Mouse (Mus musculus) stomach, embryonic 16.5 days (tissue): ENCODE data around the gene Ddb1. TPM values are rescaled to one million over a fixed set of nuclear protein-coding genes. Genes with fewer than 3 reads are reported as not detected.
A peak's percentile ranks its signal among the peaks of the same experiment; 100 is the strongest.

Experiments used
- ATAC-seq: fragments of 200-750 bp; cut with Nextera tagmentation; 2 replicates; pipeline ENCODE4 v1.8.0; 2017; ENCODE audit warnings: moderate number of reproducible peaks, moderate TSS enrichment; ENCODE audit not compliant: insufficient read depth, low FRiP score
- H3K27ac ChIP-seq: fragments of 300-500 bp; sonication (generic); 2 replicates; pipeline ENCODE4 v1.5.1; 2014; ENCODE audit warnings: low read length
- H3K27me3 ChIP-seq: fragments of 300-500 bp; sonication (generic); 2 replicates; pipeline ENCODE4 v1.6.1; 2014; ENCODE audit warnings: low read length, control low read depth, mixed read lengths; ENCODE audit not compliant: control insufficient read depth, insufficient read depth
- H3K36me3 ChIP-seq: fragments of 300-500 bp; sonication (generic); 2 replicates; pipeline ENCODE4 v1.6.1; 2014; ENCODE audit warnings: low read length; ENCODE audit not compliant: control insufficient read depth, insufficient read depth
- H3K4me1 ChIP-seq: fragments of 300-500 bp; sonication (generic); 2 replicates; pipeline ENCODE4 v1.6.1; 2014; ENCODE audit warnings: low read length, control low read depth, mixed read lengths; ENCODE audit not compliant: control insufficient read depth, insufficient read depth
- H3K4me2 ChIP-seq: fragments of 300-500 bp; sonication (generic); 2 replicates; pipeline ENCODE4 v1.6.1; 2014; ENCODE audit warnings: low read depth, low read length, mixed read lengths
- H3K4me3 ChIP-seq: fragments of 300-500 bp; sonication (generic); replicated peaks from 2 replicates; pipeline ENCODE4 v1.5.1; 2014; ENCODE audit warnings: mild to moderate bottlenecking, low read length
- H3K9ac ChIP-seq: fragments of 300-500 bp; sonication (generic); 2 replicates; pipeline ENCODE4 v1.6.1; 2014; ENCODE audit warnings: low read length
- H3K9me3 ChIP-seq: fragments of 300-500 bp; sonication (generic); replicated peaks from 2 replicates; pipeline ENCODE4 v1.6.1; 2016; ENCODE audit warnings: low read length, control low read depth; ENCODE audit not compliant: control insufficient read depth
- WGBS: fragments of 180-500 bp; shearing (Covaris S2); extraction: QIAGEN DNeasy Blood & Tissue Kit; methylation state at CpG from one replicate; pipeline ENCODE4 v1.1.7; 2014; 5-methylcytosine and 5-hydroxymethylcytosine counted together
- polyA plus RNA-seq: library from polyadenylated mRNA; unstranded; fragments of >200 nt; fragmentation: Nextera tagmentation; extraction: Ambion mirVana; gene quantifications from 2 replicates; pipeline ENCODE4 v1.2.1, GENCODE M21; 2015

The Ddb1 gene
- polyA plus RNA-seq, 1 experiment from 2014 or later = 317 TPM

DNA sequence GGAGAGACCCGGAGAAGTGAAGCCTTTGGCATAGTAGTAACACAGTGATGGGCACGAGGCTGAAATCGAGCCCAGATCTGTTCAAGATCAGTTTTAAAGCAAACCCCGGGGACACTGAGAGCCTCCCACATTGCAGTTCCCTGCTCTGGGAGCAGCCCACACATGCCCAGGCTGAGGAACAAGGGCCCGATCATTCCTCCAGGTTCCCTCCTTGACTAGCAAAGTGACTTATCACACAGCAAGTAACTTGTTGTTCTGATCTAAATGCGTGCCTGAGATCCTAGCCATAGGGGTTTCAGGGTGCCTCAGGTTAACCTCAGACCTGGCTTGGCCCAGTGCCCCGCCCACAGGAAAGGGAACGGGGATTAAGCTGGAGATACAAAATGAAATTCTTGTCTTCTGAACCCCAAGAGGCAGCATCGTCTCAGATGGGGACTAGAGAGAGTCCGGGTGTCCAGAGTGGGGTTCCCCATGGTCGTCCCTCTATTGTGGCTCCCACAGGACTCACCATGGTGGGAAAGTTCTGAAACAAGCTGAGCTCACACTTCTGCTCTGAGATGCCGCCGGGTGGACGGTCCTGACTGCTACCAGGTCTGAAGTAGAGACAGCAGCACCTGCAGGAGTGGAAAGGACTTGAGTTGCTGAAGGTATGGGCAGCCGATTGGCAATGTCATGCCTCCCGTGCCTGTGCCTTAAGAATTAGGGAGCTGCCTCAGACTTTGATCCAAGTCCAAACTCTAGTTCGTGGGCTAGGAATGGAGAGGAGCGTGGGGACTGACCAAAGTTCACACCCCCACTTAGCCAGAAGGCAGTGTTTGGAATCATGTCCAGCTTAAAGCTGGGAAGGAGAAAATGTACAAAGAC is 1.2 kb upstream of the Ddb1 start:
- Histone ChIP-seq H3K4me2 (peak overlapping the region; percentile 77), H3K36me3 (0 out of 2 replicates have a peak, but pooled peaks cover 3% of the 10 kb centered on the region), H3K9ac (peak overlapping the region; percentile 99; the same call in 1 of the 2 replicates), H3K4me1 (peaks cover 19% of the 10 kb centered on the region), H3K27me3 (no peaks in the 10 kb centered on the region), H3K9me3 (no peaks in the 10 kb centered on the region), H3K27ac (0 out of 2 replicates have a peak overlapping the region, but pooled peaks have one; percentile 96), H3K4me3 (0 out of 2 replicates have a peak overlapping the region, but pooled peaks have one; percentile 9)
- WGBS = 79% methylated on average over 18 of the region's 18 CpGs
- no peak for ATAC-seq

- ATAC-seq = no peak
- Histone ChIP-seq H3K9me3 (no peaks in the 10 kb centered on the region), H3K4me1 (peaks cover 19% of the 10 kb centered on the region), H3K36me3 (0 out of 2 replicates have a peak, but pooled peaks cover 3% of the 10 kb centered on the region), H3K4me3 (peak overlapping the region; percentile 99), H3K27me3 (no peaks in the 10 kb centered on the region), H3K4me2 (peak overlapping the region; percentile 77), H3K27ac (peak overlapping the region; percentile 96), H3K9ac (peak overlapping the region; percentile 99)
- 32% methylated on average over 3 of the region's 3 CpGs for WGBS
These were observed 593 bp upstream of the Ddb1 start for GRCm38 (mm10) chr19:10604534-10604933.

DNA sequence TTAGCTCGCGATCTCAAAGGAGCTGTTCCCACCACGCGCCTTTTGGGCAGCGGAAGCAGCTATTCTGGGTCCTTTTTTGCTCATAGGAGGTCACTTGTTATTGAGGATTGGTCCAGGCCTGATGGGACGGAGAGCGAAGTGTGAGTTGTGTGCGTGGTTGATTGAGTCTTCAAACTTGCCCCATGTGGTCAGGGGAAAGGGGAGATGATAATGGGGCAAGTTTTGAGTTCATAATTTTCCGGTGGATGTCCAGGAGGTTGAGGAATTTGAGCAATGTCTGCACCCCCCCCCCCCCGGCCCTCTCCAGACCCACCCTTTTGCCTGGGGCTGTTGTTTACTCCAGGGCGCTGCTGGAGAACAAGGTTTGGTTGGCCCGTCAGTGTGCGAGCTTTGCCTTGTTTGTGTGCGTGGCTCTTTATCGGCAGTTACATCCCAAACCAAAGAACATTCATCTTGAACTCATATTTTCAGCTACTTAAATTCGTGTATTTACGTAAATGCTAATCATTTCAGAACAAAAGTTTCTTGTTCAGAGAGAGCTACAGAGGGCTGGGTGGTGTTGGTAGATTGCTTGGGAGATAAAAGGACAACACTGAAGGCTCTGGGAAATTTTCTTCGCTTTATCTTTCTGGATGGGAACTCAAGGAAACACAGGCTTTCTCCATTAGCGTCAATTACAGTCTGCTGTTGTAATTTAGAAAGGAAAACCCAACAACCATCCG is 935 bp downstream of the Ddb1 start:
- H3K27me3 ChIP-seq = no peaks in the 10 kb centered on the region
- peak overlapping the region; percentile 99 for H3K9ac ChIP-seq
- H3K4me3 ChIP-seq = peak overlapping the region; percentile 99
- 4% methylated on average over 20 of the region's 20 CpGs for WGBS
- H3K36me3 ChIP-seq = peaks cover 15% of the 10 kb centered on the region; the same call in 1 of the 2 replicates
- no peaks in the 10 kb centered on the region for H3K9me3 ChIP-seq
- H3K27ac ChIP-seq = peak overlapping the region; percentile 95
- peak overlapping the region; percentile 77 for H3K4me2 ChIP-seq
- peaks cover 19% of the 10 kb centered on the region for H3K4me1 ChIP-seq
- no peak for ATAC-seq

DNA sequence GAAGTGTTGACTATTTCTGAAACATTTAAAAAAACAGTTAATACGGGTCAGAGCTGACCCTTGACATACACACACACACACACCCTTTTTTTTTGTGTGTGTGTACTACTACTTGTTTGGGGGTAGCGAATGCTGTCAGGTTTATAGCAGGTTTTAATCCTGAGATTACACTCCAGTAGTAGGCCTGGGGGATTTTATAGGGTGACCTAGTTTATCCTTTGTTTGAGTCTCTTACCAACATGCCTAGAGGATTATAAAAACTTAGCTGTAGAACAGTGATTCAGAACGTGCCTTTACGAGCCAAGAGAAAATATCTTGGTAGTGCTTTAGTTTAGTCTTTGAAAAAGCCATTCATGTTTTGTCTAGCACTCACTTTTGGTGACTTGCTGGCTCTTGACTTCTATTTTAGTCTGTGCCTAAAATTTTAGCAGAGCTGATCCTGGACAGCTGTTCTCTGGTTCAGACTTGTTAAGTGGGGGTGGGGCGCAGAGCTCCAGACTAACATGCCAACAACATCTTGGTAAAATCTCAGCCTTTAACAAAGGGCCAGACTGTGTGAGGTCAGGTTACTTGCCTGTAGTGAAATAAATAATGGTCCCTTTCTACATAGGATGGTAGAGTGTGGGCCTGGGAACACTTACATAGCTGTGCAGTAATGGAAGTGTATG is 3.6 kb downstream of the Ddb1 start:
- no peaks in the 10 kb centered on the region for H3K9me3 ChIP-seq
- H3K4me3 ChIP-seq = no peak overlapping the region
- ATAC-seq = no peak
- peaks cover 19% of the 10 kb centered on the region for H3K4me1 ChIP-seq
- H3K36me3 ChIP-seq = peaks cover 26% of the 10 kb centered on the region
- no peak overlapping the region for H3K27ac ChIP-seq
- no peaks in the 10 kb centered on the region for H3K27me3 ChIP-seq
- H3K9ac ChIP-seq = no peak overlapping the region
- WGBS = 72% methylated on average over 5 of the region's 5 CpGs
- no peak overlapping the region for H3K4me2 ChIP-seq

- H3K4me2 ChIP-seq = peak within 1 kb of the TSS; percentile 81
- peak; percentile 71 for ATAC-seq
- peak within 1 kb of the TSS; percentile 46 for H3K4me3 ChIP-seq
- peak within 1 kb of the TSS; percentile 62 for H3K9ac ChIP-seq
- no peaks in the 10 kb centered on the region for H3K27me3 ChIP-seq
- H3K4me1 ChIP-seq = peaks cover 15% of the 10 kb centered on the region
- no peak within 1 kb of the TSS; the same call in 1 of the 2 replicates for H3K27ac ChIP-seq
- WGBS = 2% methylated on average over 32 of the region's 32 CpGs
- no peaks in the 10 kb centered on the region for H3K9me3 ChIP-seq
- 0 out of 2 replicates have a peak, but pooled peaks cover 3% of the 10 kb centered on the region for H3K36me3 ChIP-seq
These were observed 29.2 kb downstream of the Ddb1 start, which contains the start of gene Vwce for GRCm38 (mm10) chr19:10634106-10634871. Vwce (plus strand) TSS chr19:10634213.

DNA sequence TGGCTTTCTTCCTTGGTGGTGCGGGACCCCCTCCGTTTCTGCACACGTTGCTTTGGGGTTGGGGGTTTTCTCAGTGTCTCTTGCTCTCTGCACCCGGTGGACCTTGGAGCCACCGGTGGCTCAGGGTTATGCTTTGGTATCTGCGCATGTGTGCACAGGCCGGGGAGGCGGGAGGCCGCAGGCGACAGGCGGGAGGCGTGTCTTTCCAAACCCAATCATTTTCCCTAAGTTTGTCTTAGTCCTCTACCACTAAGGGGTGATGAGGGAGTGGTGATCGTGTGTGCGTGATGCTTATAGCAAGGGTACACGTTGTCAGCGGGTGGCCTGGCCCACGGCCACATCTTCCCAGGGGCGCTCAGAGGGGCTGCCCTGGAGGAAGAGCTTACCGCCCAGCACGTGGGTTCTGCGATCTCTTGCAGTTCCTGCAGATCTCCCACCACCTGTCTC is 29.8 kb downstream of the Ddb1 start:
- 5% methylated on average over 21 of the region's 21 CpGs for WGBS
- no peaks in the 10 kb centered on the region for H3K9me3 ChIP-seq
- no peaks in the 10 kb centered on the region for H3K36me3 ChIP-seq
- peak overlapping the region; percentile 8; the same call in 1 of the 2 replicates for H3K27ac ChIP-seq
- peak overlapping the region; percentile 46 for H3K4me3 ChIP-seq
- peaks cover 15% of the 10 kb centered on the region for H3K4me1 ChIP-seq
- peak overlapping the region; percentile 62 for H3K9ac ChIP-seq
- H3K4me2 ChIP-seq = peak overlapping the region; percentile 81
- ATAC-seq = peak; percentile 90
- no peaks in the 10 kb centered on the region for H3K27me3 ChIP-seq

- Histone ChIP-seq H3K4me2 (no peak overlapping the region), H3K9me3 (no peaks in the 10 kb centered on the region), H3K4me1 (peaks cover 15% of the 10 kb centered on the region), H3K4me3 (no peak overlapping the region), H3K36me3 (no peaks in the 10 kb centered on the region), H3K27ac (no peak overlapping the region), H3K27me3 (no peaks in the 10 kb centered on the region; the same call in 1 of the 2 replicates), H3K9ac (no peak overlapping the region)
- no peak for ATAC-seq
- WGBS = 60% methylated on average over 7 of the region's 7 CpGs
These were observed 32.7 kb downstream of the Ddb1 start for GRCm38 (mm10) chr19:10637840-10638239.

DNA sequence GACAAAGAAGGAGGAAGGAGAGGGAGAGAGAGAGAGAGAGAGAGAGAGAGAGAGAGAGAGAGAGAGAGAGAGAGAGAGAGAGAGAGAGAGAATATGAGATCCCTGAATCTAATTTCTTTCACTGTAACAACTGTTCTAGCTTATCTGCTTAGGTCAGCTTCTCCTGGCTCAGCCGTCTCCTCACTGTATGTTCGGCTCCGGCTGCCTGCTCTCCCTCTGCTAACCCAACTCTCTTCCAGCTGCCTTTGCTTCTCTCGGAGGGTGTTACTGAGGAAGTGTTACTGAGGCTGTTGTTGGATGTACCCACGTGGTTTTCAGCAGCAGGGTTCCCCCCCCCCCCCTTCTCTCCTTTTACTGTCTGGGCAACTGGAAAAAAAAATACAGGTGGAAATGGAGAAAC is 35.0 kb downstream of the Ddb1 start:
- no peaks in the 10 kb centered on the region for H3K9me3 ChIP-seq
- WGBS = 8% methylated on average over 5 of the region's 5 CpGs
- no peak overlapping the region for H3K27ac ChIP-seq
- no peak overlapping the region for H3K9ac ChIP-seq
- no peak overlapping the region for H3K4me2 ChIP-seq
- H3K4me3 ChIP-seq = no peak overlapping the region
- no peaks in the 10 kb centered on the region for H3K36me3 ChIP-seq
- H3K4me1 ChIP-seq = peaks cover 4% of the 10 kb centered on the region; the same call in 1 of the 2 replicates
- H3K27me3 ChIP-seq = no peaks in the 10 kb centered on the region; the same call in 1 of the 2 replicates
- ATAC-seq = no peak
